Comparison of ENCODE assay signal across 9 mouse cellular contexts in genomic region chr2:170873382-170873781, GRCm38 (mm10).
DNase-seq lines count a peak whose midpoint lies in the region; ATAC-seq and TF ChIP-seq lines count a peak whose summit lies in the region.
"Had no signal": no experiment of that assay in that cellular context is flagged by ENCODE, and none has a peak within 500 bp of the region (broad histone marks: within the 10 kb centered on the region; RNA-seq: fewer than 3 reads in every experiment).

No protein-coding gene starts in this region.

- H3K9me3 ChIP-seq in stomach, postnatal 0 days (ENCODE audit: control insufficient read depth, low read length), result no peaks in the 10 kb centered on the region
- H3K9me3 ChIP-seq: limb, embryonic 15.5 days had no signal

- no peak overlapping the region for H3K27ac ChIP-seq in stomach, postnatal 0 days (replicated peaks)
- H3K27ac ChIP-seq: limb, embryonic 15.5 days had no signal

- no peak for ATAC-seq in CD4-positive, CD25-positive, alpha-beta regulatory T cell, adult 4 months
- ATAC-seq in stomach, postnatal 0 days (ENCODE audit: low FRiP score, low TSS enrichment), result no peak

- peak; percentile 56 for DNase-seq in CD4-positive, CD25-positive, alpha-beta regulatory T cell, adult 2 months (ENCODE audit: low read depth, low spot score)
- DNase-seq in adrenal gland, adult (ENCODE audit: inconsistent age in 2 of 2, low spot score in 1 of 2), result peak; percentile 56 to 91
- peak; percentile 88 to 89 for DNase-seq in cerebellum, postnatal 4 days (ENCODE audit: low spot score in 2 of 2)
- DNase-seq in gastrocnemius, postnatal 25 days, result peak; percentile 40
- peak; percentile 56 for DNase-seq in layer of hippocampus, adult 9-11 months
- peak; percentile 36 to 73 for DNase-seq in lung, postnatal 4 days
- peak; percentile 81 for DNase-seq in stomach, postnatal 0 days (ENCODE audit: low spot score)

- 10% methylated on average over 8 of the region's 8 CpGs for WGBS in stomach, postnatal 0 days

- no peak for TF ChIP-seq EP300 in stomach, postnatal 0 days (optimal IDR thresholded peaks at IDR 0.05)

- H3K9ac ChIP-seq in stomach, postnatal 0 days (ENCODE audit: low read length), result no peak overlapping the region
- H3K9ac ChIP-seq: limb, embryonic 15.5 days had no signal

- peak; percentile 96 for TF ChIP-seq CTCF in stomach, postnatal 0 days (IDR thresholded peaks at IDR 0.05; ENCODE audit: low read depth)

- H3K4me2 ChIP-seq in stomach, postnatal 0 days (replicated peaks; ENCODE audit: low read depth), result no peak overlapping the region
- H3K4me2 ChIP-seq: limb, embryonic 15.5 days had no signal

- no peaks in the 10 kb centered on the region for H3K36me3 ChIP-seq in stomach, postnatal 0 days (ENCODE audit: control insufficient read depth, insufficient read depth, low read length)
- H3K36me3 ChIP-seq: limb, embryonic 15.5 days had no signal

- no peaks in the 10 kb centered on the region for H3K27me3 ChIP-seq in stomach, postnatal 0 days (ENCODE audit: control insufficient read depth, insufficient read depth, low read length)

- H3K4me1 ChIP-seq in stomach, postnatal 0 days (replicated peaks; ENCODE audit: control insufficient read depth, insufficient read depth), result no peaks in the 10 kb centered on the region

- H3K4me3 ChIP-seq in stomach, postnatal 0 days (ENCODE audit: low read depth, low read length), result no peak overlapping the region
- H3K4me3 ChIP-seq: limb, embryonic 15.5 days had no signal
